Mouse (Mus musculus): ENCODE data around the gene Phb. TPM values are rescaled to one million over a fixed set of nuclear protein-coding genes. Genes with fewer than 3 reads are reported as not detected.

Phb gene
- polyA plus RNA-seq, 1 experiment from 2014 or later = 273 TPM

GRCm38 (mm10) chr11:95723287-95723686 lies 56.5 kb downstream of the Phb start, which contains the start of gene B130006D01Rik:
Gene B130006D01Rik (plus strand): TSS chr11:95723587.
- WGBS (ENCODE audit: insufficient replicate concordance) = 89% methylated on average over 5 of the region's 5 CpGs
- Histone ChIP-seq H3K4me2 (no peak within 1 kb of the TSS), H3K27me3 (ENCODE audit: control insufficient read depth, insufficient read depth, low read length) (no peaks in the 10 kb centered on the region), H3K4me1 (ENCODE audit: control insufficient read depth, insufficient read depth, low read length) (no peaks in the 10 kb centered on the region), H3K27ac (ENCODE audit: low read depth, low read length) (no peak within 1 kb of the TSS), H3K9me3 (replicated peaks; ENCODE audit: control insufficient read depth, low read length) (no peaks in the 10 kb centered on the region), H3K9ac (ENCODE audit: low read depth, low read length) (no peak within 1 kb of the TSS), H3K36me3 (ENCODE audit: control insufficient read depth, insufficient read depth, low read length) (no peaks in the 10 kb centered on the region), H3K4me3 (ENCODE audit: low read depth, low read length) (no peak within 1 kb of the TSS)
- ATAC-seq (replicated peaks; ENCODE audit: insufficient number of reproducible peaks, low FRiP score, low TSS enrichment) = no peak

GRCm38 (mm10) chr11:95724466-95724865 lies 57.7 kb downstream of the Phb start:
- ATAC-seq (replicated peaks; ENCODE audit: insufficient number of reproducible peaks, low FRiP score, low TSS enrichment) = no peak
- Histone ChIP-seq H3K36me3 (ENCODE audit: control insufficient read depth, insufficient read depth, low read length) (no peaks in the 10 kb centered on the region), H3K27ac (ENCODE audit: low read depth, low read length) (no peak overlapping the region), H3K4me2 (no peak overlapping the region), H3K9ac (ENCODE audit: low read depth, low read length) (no peak overlapping the region), H3K4me1 (ENCODE audit: control insufficient read depth, insufficient read depth, low read length) (no peaks in the 10 kb centered on the region), H3K27me3 (ENCODE audit: control insufficient read depth, insufficient read depth, low read length) (no peaks in the 10 kb centered on the region), H3K9me3 (replicated peaks; ENCODE audit: control insufficient read depth, low read length) (no peaks in the 10 kb centered on the region), H3K4me3 (ENCODE audit: low read depth, low read length) (no peak overlapping the region)
- WGBS (ENCODE audit: insufficient replicate concordance) = 92% methylated on average over 4 of the region's 4 CpGs

GRCm38 (mm10) chr11:95726156-95726555 lies 59.4 kb downstream of the Phb start:
- 78% methylated on average over 4 of the region's 4 CpGs for WGBS (ENCODE audit: insufficient replicate concordance)
- Histone ChIP-seq H3K27ac (ENCODE audit: low read depth, low read length) (no peak overlapping the region), H3K4me3 (ENCODE audit: low read depth, low read length) (no peak overlapping the region), H3K36me3 (ENCODE audit: control insufficient read depth, insufficient read depth, low read length) (no peaks in the 10 kb centered on the region), H3K9me3 (replicated peaks; ENCODE audit: control insufficient read depth, low read length) (no peaks in the 10 kb centered on the region), H3K27me3 (ENCODE audit: control insufficient read depth, insufficient read depth, low read length) (no peaks in the 10 kb centered on the region), H3K4me2 (no peak overlapping the region), H3K9ac (ENCODE audit: low read depth, low read length) (no peak overlapping the region), H3K4me1 (ENCODE audit: control insufficient read depth, insufficient read depth, low read length) (no peaks in the 10 kb centered on the region)
- ATAC-seq (replicated peaks; ENCODE audit: insufficient number of reproducible peaks, low FRiP score, low TSS enrichment) = no peak

GRCm38 (mm10) chr11:95727947-95728346 lies 61.2 kb downstream of the Phb start:
- Histone ChIP-seq H3K36me3 (ENCODE audit: control insufficient read depth, insufficient read depth, low read length) (no peaks in the 10 kb centered on the region), H3K9me3 (replicated peaks; ENCODE audit: control insufficient read depth, low read length) (no peaks in the 10 kb centered on the region), H3K4me3 (ENCODE audit: low read depth, low read length) (no peak overlapping the region), H3K27ac (ENCODE audit: low read depth, low read length) (no peak overlapping the region), H3K4me1 (ENCODE audit: control insufficient read depth, insufficient read depth, low read length) (no peaks in the 10 kb centered on the region), H3K9ac (ENCODE audit: low read depth, low read length) (no peak overlapping the region), H3K4me2 (no peak overlapping the region), H3K27me3 (ENCODE audit: control insufficient read depth, insufficient read depth, low read length) (no peaks in the 10 kb centered on the region)
- WGBS (ENCODE audit: insufficient replicate concordance) = 89% methylated on average over 5 of the region's 5 CpGs
- no peak for ATAC-seq (replicated peaks; ENCODE audit: insufficient number of reproducible peaks, low FRiP score, low TSS enrichment)

GRCm38 (mm10) chr11:95728916-95729907 lies 62.5 kb downstream of the Phb start:
- 80% methylated on average over 12 of the region's 12 CpGs for WGBS (ENCODE audit: insufficient replicate concordance)
- Histone ChIP-seq H3K27me3 (ENCODE audit: control insufficient read depth, insufficient read depth, low read length) (no peaks in the 10 kb centered on the region), H3K9me3 (replicated peaks; ENCODE audit: control insufficient read depth, low read length) (no peaks in the 10 kb centered on the region), H3K9ac (ENCODE audit: low read depth, low read length) (no peak overlapping the region), H3K4me3 (ENCODE audit: low read depth, low read length) (no peak overlapping the region), H3K4me2 (no peak overlapping the region), H3K4me1 (ENCODE audit: control insufficient read depth, insufficient read depth, low read length) (no peaks in the 10 kb centered on the region), H3K36me3 (ENCODE audit: control insufficient read depth, insufficient read depth, low read length) (no peaks in the 10 kb centered on the region), H3K27ac (ENCODE audit: low read depth, low read length) (no peak overlapping the region)
- ATAC-seq (replicated peaks; ENCODE audit: insufficient number of reproducible peaks, low FRiP score, low TSS enrichment) = no peak

Other genes starting within 250 kb of the Phb start
- 0.24 and 0.39 TPM in 2 replicates for gene Nxph3, start 152.4 kb upstream of the Phb start, polyA plus RNA-seq (2014; fragmentation: Nextera tagmentation; extraction: Ambion mirVana)
- 3.6 TPM in 2 replicates for gene Ngfr, start 79.2 kb upstream of the Phb start, polyA plus RNA-seq (2014; fragmentation: Nextera tagmentation; extraction: Ambion mirVana)
- gene Zfp652, start 45.7 kb downstream of the Phb start, polyA plus RNA-seq (2014; fragmentation: Nextera tagmentation; extraction: Ambion mirVana) = 5.6 and 7.3 TPM in 2 replicates
- 0.70 and 1.1 TPM in 2 replicates for gene B130006D01Rik, start 56.6 kb downstream of the Phb start, polyA plus RNA-seq (2014; fragmentation: Nextera tagmentation; extraction: Ambion mirVana)
- 1.1 TPM in 1 of 2 replicates, not detected in the other for gene Phospho1, start 157.5 kb downstream of the Phb start, polyA plus RNA-seq (2014; fragmentation: Nextera tagmentation; extraction: Ambion mirVana)
- 43.1 and 44.6 TPM in 2 replicates for gene Gngt2, start 170.3 kb downstream of the Phb start, polyA plus RNA-seq (2014; fragmentation: Nextera tagmentation; extraction: Ambion mirVana)
- gene Abi3, start 175.5 kb downstream of the Phb start, polyA plus RNA-seq (2014; fragmentation: Nextera tagmentation; extraction: Ambion mirVana) = 11.5 and 21.1 TPM in 2 replicates
- 0.11 TPM in 1 of 2 replicates, not detected in the other for gene B4galnt2, start 247.9 kb downstream of the Phb start, polyA plus RNA-seq (2014; fragmentation: Nextera tagmentation; extraction: Ambion mirVana)